Mouse (Mus musculus) olfactory bulb, adult 2 months (tissue): ENCODE results near the gene Itga2b.

ENCODE experiments used
- CTCF ChIP-seq: fragments of 200-500 bp; IDR thresholded peaks from 2 replicates; pipeline ENCODE4 v1.5.1; 2012; ENCODE audit warnings: low read depth, mild to moderate bottlenecking, low read length, moderate library complexity; ENCODE audit not compliant: insufficient read depth
- POLR2A ChIP-seq: fragments of 200-500 bp; IDR thresholded peaks from 2 replicates; pipeline ENCODE4 v1.6.1; 2012; ENCODE audit warnings: mild to moderate bottlenecking, low read depth, low read length, moderate library complexity; ENCODE audit not compliant: insufficient read depth

GRCm38 (mm10) chr11:102480111-102480510 is 10.2 kb upstream of the Itga2b start:
- TF ChIP-seq POLR2A: no peak
- no peak for TF ChIP-seq CTCF
